Mouse (Mus musculus) forebrain, embryonic 12.5 days (tissue): Measurements from ENCODE around the gene Pak2. TPM values are rescaled to one million over a fixed set of nuclear protein-coding genes. Genes with fewer than 3 reads are reported as not detected.
A peak's percentile ranks its signal among the peaks of the same experiment; 100 is the strongest.
"Not testable (repeated sequence)": the region's sequence is repeated elsewhere in the genome, so short reads cannot be mapped to it uniquely, and the experiment has no call there.

Experiments used
- ATAC-seq: fragments of 200-750 bp; cut with Nextera tagmentation; 2 replicates; pipeline ENCODE4 v1.8.0; 2017; ENCODE audit warnings: moderate TSS enrichment; ENCODE audit not compliant: low FRiP score
- H3K27ac ChIP-seq: fragments of 300-500 bp; sonication (generic); 2 replicates; pipeline ENCODE4 v1.5.1; 2016; ENCODE audit warnings: mild to moderate bottlenecking
- H3K27me3 ChIP-seq: fragments of 300-500 bp; sonication (generic); 2 replicates; pipeline ENCODE4 v1.6.1; 2016; ENCODE audit warnings: mild to moderate bottlenecking
- H3K36me3 ChIP-seq: fragments of 300-500 bp; sonication (generic); replicated peaks from 2 replicates; pipeline ENCODE4 v1.6.1; 2016; ENCODE audit warnings: mild to moderate bottlenecking
- H3K4me1 ChIP-seq: fragments of 300-500 bp; sonication (generic); 2 replicates; pipeline ENCODE4 v1.6.1; 2016
- H3K4me2 ChIP-seq: fragments of 300-500 bp; sonication (generic); 2 replicates; pipeline ENCODE4 v1.6.1; 2016; ENCODE audit warnings: mild to moderate bottlenecking, moderate library complexity
- H3K4me3 ChIP-seq: fragments of 300-500 bp; sonication (generic); replicated peaks from 2 replicates; pipeline ENCODE4 v1.5.1; 2016; ENCODE audit warnings: mild to moderate bottlenecking
- H3K9ac ChIP-seq: fragments of 300-500 bp; sonication (generic); 2 replicates; pipeline ENCODE4 v1.6.1; 2016; ENCODE audit warnings: mild to moderate bottlenecking
- H3K9me3 ChIP-seq: fragments of 300-500 bp; sonication (generic); 2 replicates; pipeline ENCODE4 v1.6.1; 2016
- WGBS: fragments of 180-500 bp; shearing (Covaris S2); methylation state at CpG from one replicate; pipeline ENCODE4 v1.1.7; 2016; 5-methylcytosine and 5-hydroxymethylcytosine counted together
- polyA plus RNA-seq: library from polyadenylated mRNA; unstranded; fragments of >200 nt; fragmentation: Nextera tagmentation; extraction: Ambion mirVana; gene quantifications from 2 replicates; pipeline ENCODE4 v1.2.1, GENCODE M21; 2016

The Pak2 gene
- polyA plus RNA-seq, 1 experiment from 2014 or later: 57.1 TPM

DNA sequence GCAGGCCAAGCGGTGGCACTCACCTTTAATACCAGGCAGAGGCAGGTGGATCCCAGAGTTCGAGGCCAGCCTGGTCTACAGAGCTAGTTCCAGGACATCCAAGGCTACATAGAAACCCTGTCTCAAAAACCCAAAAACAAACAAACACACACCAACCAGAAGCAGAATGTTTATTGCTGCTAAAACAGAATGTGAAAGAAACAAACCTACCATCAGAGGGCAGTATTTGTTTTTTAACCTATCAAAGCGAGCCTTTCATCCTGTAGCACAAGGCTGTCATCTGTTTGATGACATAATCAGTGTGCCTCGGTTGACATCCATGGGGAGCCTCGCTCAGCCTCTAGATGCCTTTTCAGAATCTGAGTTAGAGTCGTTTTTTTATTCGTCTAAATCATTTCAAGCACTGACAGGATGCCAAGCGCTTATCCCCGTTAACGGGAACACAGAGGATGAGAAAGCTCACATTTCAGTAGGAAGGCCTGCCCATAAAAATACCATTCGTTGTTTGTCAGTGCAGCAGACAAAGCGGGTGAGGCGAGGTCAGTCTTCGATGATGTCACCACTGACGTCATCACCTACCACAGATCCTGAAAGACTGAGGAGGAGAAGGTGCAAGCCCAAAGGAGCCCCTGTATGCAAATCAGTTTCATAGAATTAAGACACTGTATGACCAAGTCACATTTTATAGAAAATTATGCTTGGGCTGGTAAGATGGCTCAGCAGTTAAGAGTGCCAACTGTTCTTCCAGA is 32.0 kb upstream of the Pak2 start:
- WGBS: 80% methylated on average over 15 of the region's 15 CpGs
- H3K27me3 ChIP-seq: no peaks in the 10 kb centered on the region
- H3K4me3 ChIP-seq: no peak overlapping the region
- H3K9me3 ChIP-seq: no peaks in the 10 kb centered on the region
- H3K4me1 ChIP-seq: no peaks in the 10 kb centered on the region
- H3K9ac ChIP-seq: no peak overlapping the region
- H3K4me2 ChIP-seq: no peak overlapping the region
- H3K27ac ChIP-seq: no peak overlapping the region
- ATAC-seq: no peak
- H3K36me3 ChIP-seq: peaks cover 19% of the 10 kb centered on the region

- Histone ChIP-seq H3K4me1 (no peaks in the 10 kb centered on the region), H3K9ac (no peak overlapping the region), H3K36me3 (peaks cover 35% of the 10 kb centered on the region), H3K9me3 (no peaks in the 10 kb centered on the region), H3K4me3 (no peak overlapping the region), H3K27ac (no peak overlapping the region), H3K4me2 (no peak overlapping the region), H3K27me3 (no peaks in the 10 kb centered on the region)
- 91% methylated on average over 2 of the region's 2 CpGs for WGBS
- no peak for ATAC-seq
Measured at GRCm38 (mm10) chr16:32108578-32108977, 29.4 kb upstream of the Pak2 start.

DNA sequence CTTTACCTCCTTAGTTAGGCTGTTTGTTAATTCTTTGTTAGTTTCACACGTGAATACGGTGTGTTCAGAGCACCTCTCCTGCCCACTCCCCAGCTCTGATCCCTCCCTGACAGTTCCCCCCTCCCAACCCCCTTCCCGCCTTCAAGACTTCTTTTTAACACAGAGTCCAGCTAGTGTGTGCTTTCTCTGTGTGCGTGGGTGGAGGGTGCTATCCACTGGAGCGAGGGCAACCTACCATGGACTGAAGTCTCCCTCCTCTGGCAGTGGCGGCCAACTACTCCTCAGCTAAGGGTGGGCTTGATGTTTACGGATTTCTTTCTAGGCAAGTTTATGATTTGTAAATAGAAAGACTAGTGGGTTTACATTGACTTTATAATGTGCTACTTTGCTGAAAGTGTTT is 29.0 kb upstream of the Pak2 start:
- Histone ChIP-seq H3K9me3 (no peaks in the 10 kb centered on the region), H3K4me3 (no peak overlapping the region), H3K36me3 (peaks cover 39% of the 10 kb centered on the region), H3K9ac (no peak overlapping the region), H3K27ac (no peak overlapping the region), H3K4me1 (no peaks in the 10 kb centered on the region), H3K4me2 (no peak overlapping the region), H3K27me3 (no peaks in the 10 kb centered on the region)
- 86% methylated on average over 7 of the region's 7 CpGs for WGBS
- ATAC-seq: no peak

DNA sequence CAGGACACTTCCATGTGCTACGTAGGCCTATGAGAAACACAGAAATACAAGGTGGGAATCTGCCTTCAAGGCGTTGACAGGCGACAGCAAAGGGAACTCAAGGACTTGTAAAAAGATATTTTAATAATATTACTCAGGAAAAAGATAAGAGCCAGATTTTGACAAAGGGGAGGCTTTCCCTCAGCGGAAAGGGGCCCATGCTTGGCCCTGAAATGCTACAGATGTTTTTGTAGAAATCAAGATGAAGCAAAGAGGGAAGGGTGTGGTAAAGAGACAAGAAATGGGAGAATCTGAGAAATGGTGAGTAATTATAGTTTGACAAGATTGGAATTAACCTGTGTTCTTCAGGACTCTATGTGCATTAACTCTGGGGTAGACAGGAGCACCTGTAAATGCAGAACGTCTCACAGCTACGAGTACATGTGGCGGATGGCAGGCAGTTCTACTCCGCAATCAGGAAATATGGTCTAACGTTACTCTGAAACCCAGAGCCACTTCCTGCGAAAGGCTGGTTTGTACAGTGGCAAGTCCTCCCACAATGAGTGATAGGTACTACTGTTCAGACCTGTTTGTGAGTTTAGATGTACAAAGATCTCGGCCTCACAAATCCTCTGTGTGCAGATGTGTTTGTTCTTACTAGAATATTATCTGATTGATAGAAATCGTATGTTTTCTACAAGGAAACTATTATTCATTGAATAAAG is 28.4 kb upstream of the Pak2 start:
- no peak for ATAC-seq
- no peak overlapping the region for H3K4me2 ChIP-seq
- 94% methylated on average over 12 of the region's 12 CpGs for WGBS
- peaks cover 45% of the 10 kb centered on the region for H3K36me3 ChIP-seq
- no peak overlapping the region for H3K4me3 ChIP-seq
- no peak overlapping the region for H3K27ac ChIP-seq
- no peaks in the 10 kb centered on the region for H3K9me3 ChIP-seq
- H3K27me3 ChIP-seq: no peaks in the 10 kb centered on the region
- H3K4me1 ChIP-seq: no peaks in the 10 kb centered on the region
- H3K9ac ChIP-seq: no peak overlapping the region

- H3K27ac ChIP-seq: no peak overlapping the region
- ATAC-seq: no peak
- H3K9ac ChIP-seq: no peak overlapping the region
- H3K27me3 ChIP-seq: no peaks in the 10 kb centered on the region
- WGBS: 93% methylated on average over 1 of the region's 1 CpGs
- no peaks in the 10 kb centered on the region for H3K9me3 ChIP-seq
- H3K36me3 ChIP-seq: peaks cover 52% of the 10 kb centered on the region
- no peak overlapping the region for H3K4me3 ChIP-seq
- H3K4me1 ChIP-seq: no peaks in the 10 kb centered on the region
- no peak overlapping the region for H3K4me2 ChIP-seq
Measured at GRCm38 (mm10) chr16:32105698-32106097, 26.6 kb upstream of the Pak2 start.

GRCm38 (mm10) chr16:32102295-32102694 is 23.2 kb upstream of the Pak2 start:
- H3K36me3 ChIP-seq: peaks cover 44% of the 10 kb centered on the region

DNA sequence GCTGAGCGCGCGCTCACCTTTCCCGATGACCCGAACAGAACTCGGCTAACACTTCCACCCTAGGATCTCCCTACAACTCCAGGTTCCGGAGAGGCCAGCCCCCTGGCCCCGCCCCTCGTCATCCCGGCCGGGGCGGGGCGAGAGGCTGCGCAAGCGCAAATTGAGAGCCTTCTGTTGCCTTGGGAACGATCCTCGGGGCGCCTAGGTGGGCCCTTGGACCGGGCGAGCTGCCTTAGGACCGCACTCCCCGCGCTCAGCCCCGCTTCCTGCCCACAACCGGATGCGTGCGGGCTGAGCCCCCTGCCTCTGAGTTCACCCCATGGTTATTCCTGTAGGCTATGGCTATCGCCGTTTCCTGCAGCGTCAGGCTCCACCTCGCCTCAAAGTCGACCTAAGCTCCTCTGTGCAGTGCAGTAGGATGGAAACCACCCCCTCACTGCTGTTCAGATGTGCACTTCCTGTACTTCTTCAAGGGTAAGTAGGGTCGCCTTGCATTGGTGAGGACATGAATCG is 20.6 kb upstream of the Pak2 start, which contains the start of the genes Pigx and Cep19:
TSS of gene Pigx (minus strand) at position 103 of the 513 bp plus-strand sequence.
TSS of gene Cep19 (plus strand) at position 163 of the 513 bp plus-strand sequence.
- peak within 1 kb of the TSS; percentile 83 for H3K27ac ChIP-seq
- H3K4me1 ChIP-seq: peaks cover 15% of the 10 kb centered on the region
- H3K9me3 ChIP-seq: no peaks in the 10 kb centered on the region
- peak within 1 kb of the TSS; percentile 80 for H3K4me2 ChIP-seq
- peak within 1 kb of the TSS; percentile 89 for H3K9ac ChIP-seq
- peak within 1 kb of the TSS; percentile 95 for H3K4me3 ChIP-seq
- H3K27me3 ChIP-seq: no peaks in the 10 kb centered on the region
- peaks cover 35% of the 10 kb centered on the region for H3K36me3 ChIP-seq
- ATAC-seq: peak; percentile 98
- WGBS: under 1% methylated on average over 34 of the region's 34 CpGs

More at GRCm38 (mm10) chr16:32102295-32102694, 23.2 kb upstream of the Pak2 start:
- no peak overlapping the region for H3K9ac ChIP-seq
- H3K27me3 ChIP-seq: no peaks in the 10 kb centered on the region
- no peak overlapping the region for H3K4me3 ChIP-seq
- 92% methylated on average over 13 of the region's 13 CpGs for WGBS
- peaks cover 15% of the 10 kb centered on the region for H3K4me1 ChIP-seq
- H3K27ac ChIP-seq: no peak overlapping the region
- H3K4me2 ChIP-seq: no peak overlapping the region
- no peaks in the 10 kb centered on the region for H3K9me3 ChIP-seq
- no peak for ATAC-seq

DNA sequence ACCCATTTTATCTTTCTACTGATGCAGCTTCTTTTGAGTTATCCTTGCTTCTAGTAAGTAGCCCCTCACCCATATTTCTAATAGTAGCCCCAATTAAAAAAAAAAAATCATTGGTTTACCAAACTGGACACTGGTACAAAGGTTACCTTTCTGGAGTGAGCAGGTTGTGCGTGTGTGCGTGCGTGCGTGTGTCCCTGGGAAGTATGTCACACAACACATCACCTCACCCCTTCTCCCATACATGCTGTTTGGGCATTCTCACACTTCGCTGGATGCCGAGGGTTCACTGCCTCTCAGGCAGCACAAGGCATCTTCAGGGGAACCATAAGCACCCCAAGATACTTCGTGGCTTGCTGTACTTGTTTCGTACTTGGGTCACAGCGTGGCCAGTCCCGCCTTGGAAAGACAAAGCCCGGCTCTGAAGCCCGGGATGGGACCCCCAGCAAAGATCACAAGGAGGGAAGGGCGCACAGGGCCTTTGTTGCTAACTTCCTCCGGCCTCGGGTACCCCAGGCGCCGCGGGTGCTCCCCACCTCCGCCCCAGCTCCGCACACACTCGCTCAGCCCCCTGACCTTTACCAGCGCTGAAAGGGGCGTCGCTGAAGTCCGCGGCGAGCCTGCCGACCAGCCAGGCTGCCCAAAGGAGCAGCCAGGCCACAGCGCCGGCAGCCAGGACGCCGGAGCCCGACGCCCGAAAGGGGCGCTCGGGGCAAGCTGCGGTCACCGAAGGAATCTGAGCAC is 19.9 kb upstream of the Pak2 start:
- Histone ChIP-seq H3K9me3 (no peaks in the 10 kb centered on the region), H3K4me2 (peak overlapping the region; percentile 80), H3K27me3 (no peaks in the 10 kb centered on the region), H3K9ac (peak overlapping the region; percentile 89), H3K36me3 (peaks cover 35% of the 10 kb centered on the region), H3K27ac (peak overlapping the region; percentile 83), H3K4me1 (peaks cover 15% of the 10 kb centered on the region), H3K4me3 (peak overlapping the region; percentile 95)
- ATAC-seq: peak; percentile 77
- WGBS: under 1% methylated on average over 39 of the region's 39 CpGs

DNA sequence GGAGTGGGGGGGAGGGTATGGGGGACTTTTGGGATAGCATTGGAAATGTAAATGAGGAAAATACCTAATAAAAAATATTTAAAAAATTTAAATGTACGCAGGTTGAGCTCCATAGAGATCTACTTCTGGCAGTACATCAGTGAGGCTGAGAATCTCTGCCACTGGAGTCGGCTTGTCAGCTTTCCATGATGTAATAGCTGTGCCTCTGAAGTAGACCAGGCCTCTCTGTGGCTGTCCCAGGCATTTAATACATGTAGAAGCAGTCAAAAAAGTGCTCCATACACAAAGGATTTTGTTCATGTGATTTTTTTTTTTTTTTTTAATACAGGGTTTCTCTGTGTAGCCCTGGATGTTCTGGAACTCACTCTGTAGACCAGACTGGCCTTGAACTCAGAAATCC is 18.6 kb upstream of the Pak2 start:
- H3K27me3 ChIP-seq, H3K27ac ChIP-seq, ATAC-seq, H3K4me3 ChIP-seq, H3K4me2 ChIP-seq, H3K9me3 ChIP-seq, H3K9ac ChIP-seq: not testable (repeated sequence)
- Histone ChIP-seq H3K36me3 (peaks cover 23% of the 10 kb centered on the region), H3K4me1 (peaks cover 15% of the 10 kb centered on the region)
- WGBS: 92% methylated on average over 2 of the region's 2 CpGs

DNA sequence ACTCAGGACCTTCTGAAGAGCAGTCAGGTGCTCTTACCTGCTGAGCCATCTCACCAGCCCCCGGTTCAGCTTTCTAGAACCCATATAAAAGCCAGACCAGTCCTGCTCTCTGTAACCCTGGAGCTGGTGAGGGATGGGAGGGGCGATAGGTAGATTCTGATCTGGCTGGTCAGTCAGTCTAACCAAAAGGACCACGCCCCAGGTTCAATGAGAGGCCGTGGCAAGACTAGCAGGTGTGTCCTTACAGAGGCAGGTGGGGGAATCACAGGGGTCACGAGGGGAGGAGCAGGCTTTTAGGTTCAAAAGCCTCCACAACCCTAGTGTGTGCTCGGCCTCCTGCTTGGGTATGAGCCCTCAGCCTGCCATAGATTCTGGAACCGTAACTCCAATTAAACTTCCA is 12.3 kb upstream of the Pak2 start:
- WGBS: 96% methylated on average over 7 of the region's 7 CpGs

GRCm38 (mm10) chr16:32087629-32088443 is 8.7 kb upstream of the Pak2 start:
- Histone ChIP-seq H3K27ac (no peak overlapping the region), H3K27me3 (no peaks in the 10 kb centered on the region), H3K36me3 (peaks cover 86% of the 10 kb centered on the region), H3K4me1 (no peaks in the 10 kb centered on the region), H3K9me3 (no peaks in the 10 kb centered on the region), H3K4me2 (no peak overlapping the region), H3K4me3 (no peak overlapping the region), H3K9ac (no peak overlapping the region)
- no peak for ATAC-seq
- WGBS: 91% methylated on average over 17 of the region's 17 CpGs

More for the DNA sequence above, 12.3 kb upstream of the Pak2 start:
- H3K36me3 ChIP-seq: peaks cover 72% of the 10 kb centered on the region
- no peaks in the 10 kb centered on the region for H3K4me1 ChIP-seq
- H3K27ac ChIP-seq: no peak overlapping the region
- H3K9ac ChIP-seq: no peak overlapping the region
- H3K4me3 ChIP-seq: no peak overlapping the region
- no peak overlapping the region for H3K4me2 ChIP-seq
- H3K9me3 ChIP-seq: no peaks in the 10 kb centered on the region
- no peaks in the 10 kb centered on the region for H3K27me3 ChIP-seq
- no peak for ATAC-seq
